Mouse (Mus musculus) embryonic facial prominence, embryonic 13.5 days (tissue): ENCODE data around the gene Glis2. TPM values are rescaled to one million over a fixed set of nuclear protein-coding genes. Genes with fewer than 3 reads are reported as not detected.
"Not testable (repeated sequence)": the region's sequence is repeated elsewhere in the genome, so short reads cannot be mapped to it uniquely, and the experiment has no call there.

Experiments used
- ATAC-seq: fragments of 200-750 bp; cut with Nextera tagmentation; 2 replicates; pipeline ENCODE4 v1.8.0; 2017; ENCODE audit warnings: low read depth; ENCODE audit not compliant: insufficient number of reproducible peaks, insufficient read depth, low FRiP score, low TSS enrichment
- H3K27ac ChIP-seq: fragments of 300-500 bp; sonication (generic); 2 replicates; pipeline ENCODE4 v1.5.1; 2015; ENCODE audit warnings: moderate library complexity, mild to moderate bottlenecking, inconsistent platforms
- H3K27me3 ChIP-seq: fragments of 300-500 bp; sonication (generic); 2 replicates; pipeline ENCODE4 v1.6.1; 2015; ENCODE audit warnings: mild to moderate bottlenecking, inconsistent platforms
- H3K36me3 ChIP-seq: fragments of 300-500 bp; sonication (generic); 2 replicates; pipeline ENCODE4 v1.6.1; 2015; ENCODE audit warnings: mild to moderate bottlenecking, inconsistent platforms
- H3K4me1 ChIP-seq: fragments of 300-500 bp; sonication (generic); 2 replicates; pipeline ENCODE4 v1.6.1; 2015; ENCODE audit warnings: inconsistent platforms
- H3K4me2 ChIP-seq: fragments of 300-500 bp; sonication (generic); 2 replicates; pipeline ENCODE4 v1.6.1; 2015; ENCODE audit warnings: moderate library complexity, mild to moderate bottlenecking, inconsistent platforms
- H3K4me3 ChIP-seq: fragments of 300-500 bp; sonication (generic); 2 replicates; pipeline ENCODE4 v1.5.1; 2015; ENCODE audit warnings: mild to moderate bottlenecking, inconsistent platforms
- H3K9ac ChIP-seq: fragments of 300-500 bp; sonication (generic); 2 replicates; pipeline ENCODE4 v1.6.1; 2015; ENCODE audit warnings: mild to moderate bottlenecking, inconsistent platforms
- H3K9me3 ChIP-seq: fragments of 300-500 bp; sonication (generic); 2 replicates; pipeline ENCODE4 v1.6.1; 2016; ENCODE audit warnings: inconsistent platforms
- WGBS: fragments of 180-500 bp; shearing (Covaris S2); methylation state at CpG from one replicate; pipeline ENCODE4 v1.1.7; 2015; ENCODE audit warnings: mixed read lengths; 5-methylcytosine and 5-hydroxymethylcytosine counted together
- polyA plus RNA-seq: library from polyadenylated mRNA; unstranded; fragments of >200 nt; fragmentation: Nextera tagmentation; extraction: Ambion mirVana; gene quantifications from 2 replicates; pipeline ENCODE4 v1.2.1, GENCODE M21; 2015

The Glis2 gene
- polyA plus RNA-seq, 1 experiment from 2014 or later, result 31.2 TPM

- WGBS, result under 1% methylated on average over 38 of the region's 38 CpGs
These were observed 36.0 kb upstream of the Glis2 start for GRCm38 (mm10) chr16:4558384-4558979.

DNA sequence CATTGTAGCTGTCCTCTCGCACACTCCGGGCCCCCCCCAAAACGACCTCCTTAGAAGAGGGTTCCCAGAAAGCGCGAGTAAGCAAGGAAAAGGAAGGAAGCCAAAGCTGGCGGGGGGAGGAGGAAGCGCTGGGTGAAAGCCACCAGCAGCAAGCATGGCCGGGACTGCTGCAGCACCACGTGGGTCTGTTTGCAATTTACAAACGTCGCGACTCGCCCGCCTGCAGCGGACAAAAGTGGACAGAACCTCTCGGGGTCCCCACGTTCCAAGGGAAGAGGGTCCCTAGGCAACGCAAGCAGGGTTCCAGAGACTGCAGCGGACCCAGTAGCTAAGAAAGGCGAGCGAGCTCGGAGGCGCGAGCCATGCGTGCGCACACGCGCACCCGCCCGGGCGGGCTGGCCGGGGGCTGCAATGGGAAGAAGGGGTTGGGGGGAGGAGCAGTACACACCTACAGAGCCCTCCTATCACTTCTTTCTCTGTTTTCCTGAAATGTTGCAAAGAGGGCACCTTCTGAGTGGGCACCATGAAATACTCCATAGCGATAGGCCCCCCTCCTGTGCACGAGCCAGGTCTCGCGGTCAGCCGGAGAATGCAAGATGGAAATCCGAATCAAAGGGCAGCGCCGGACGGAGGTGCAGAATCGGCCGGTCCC is 35.4 kb upstream of the Glis2 start:
- H3K27ac ChIP-seq, result peak overlapping the region; percentile 97

More at GRCm38 (mm10) chr16:4558384-4558979, 36.0 kb upstream of the Glis2 start:
- H3K9me3 ChIP-seq, result no peaks in the 10 kb centered on the region
- peak overlapping the region; percentile 97 for H3K27ac ChIP-seq
- peaks cover 39% of the 10 kb centered on the region for H3K4me1 ChIP-seq
- H3K27me3 ChIP-seq, result no peaks in the 10 kb centered on the region
- peak overlapping the region; percentile 90 for H3K4me2 ChIP-seq
- peak overlapping the region; percentile 76 for H3K4me3 ChIP-seq
- 0 out of 2 replicates have a peak, but pooled peaks cover 10% of the 10 kb centered on the region for H3K36me3 ChIP-seq
- peak; percentile 88 for ATAC-seq
- peak overlapping the region; percentile 82 for H3K9ac ChIP-seq

DNA sequence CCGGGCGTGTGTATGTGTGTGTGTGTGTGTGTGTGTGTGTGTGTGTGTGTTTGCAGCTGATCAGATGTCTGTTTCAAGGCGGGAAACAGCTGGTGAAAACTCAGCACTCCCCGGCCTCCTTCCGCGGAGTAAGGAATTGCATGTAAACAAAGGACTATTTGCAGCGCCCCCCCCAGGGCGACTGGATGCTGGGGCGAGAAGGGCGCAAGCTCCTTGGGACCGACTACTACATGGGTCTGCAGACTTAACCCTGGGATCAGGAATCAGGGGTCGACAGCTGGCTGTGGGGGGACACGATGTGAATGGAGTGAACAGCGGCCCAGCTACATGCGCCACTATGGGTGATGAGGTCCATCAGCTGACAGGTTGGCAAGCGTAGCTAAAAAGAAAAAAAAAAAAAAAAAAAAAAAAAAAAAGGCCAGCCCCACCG is 34.8 kb upstream of the Glis2 start, which contains the start of gene Tfap4:
Gene Tfap4 (minus strand): TSS at position 140 of the 430 bp plus-strand sequence.
- no peaks in the 10 kb centered on the region for H3K27me3 ChIP-seq
- no peaks in the 10 kb centered on the region for H3K9me3 ChIP-seq
- ATAC-seq, result peak; percentile 4; the same call in 1 of the 2 replicates
- 0 out of 2 replicates have a peak, but pooled peaks cover 6% of the 10 kb centered on the region for H3K36me3 ChIP-seq
- H3K9ac ChIP-seq, result peak within 1 kb of the TSS; percentile 82
- H3K27ac ChIP-seq, result peak within 1 kb of the TSS; percentile 97
- H3K4me1 ChIP-seq, result peaks cover 27% of the 10 kb centered on the region
- peak within 1 kb of the TSS; percentile 76 for H3K4me3 ChIP-seq
- 0% methylated on average over 17 of the region's 17 CpGs for WGBS
- H3K4me2 ChIP-seq, result peak within 1 kb of the TSS; percentile 90

More for the DNA sequence above, 35.4 kb upstream of the Glis2 start:
- H3K27me3 ChIP-seq, result no peaks in the 10 kb centered on the region
- peaks cover 33% of the 10 kb centered on the region for H3K4me1 ChIP-seq
- peak overlapping the region; percentile 90 for H3K4me2 ChIP-seq
- H3K36me3 ChIP-seq, result 0 out of 2 replicates have a peak, but pooled peaks cover 10% of the 10 kb centered on the region
- WGBS, result under 1% methylated on average over 43 of the region's 43 CpGs
- H3K9ac ChIP-seq, result peak overlapping the region; percentile 82
- ATAC-seq, result peak; percentile 22
- no peaks in the 10 kb centered on the region for H3K9me3 ChIP-seq
- peak overlapping the region; percentile 76 for H3K4me3 ChIP-seq

GRCm38 (mm10) chr16:4560145-4560952 is 34.2 kb upstream of the Glis2 start:
- Histone ChIP-seq H3K9me3 (no peaks in the 10 kb centered on the region), H3K27me3 (no peaks in the 10 kb centered on the region), H3K4me2 (peak overlapping the region; percentile 90), H3K4me1 (peaks cover 24% of the 10 kb centered on the region), H3K36me3 (0 out of 2 replicates have a peak, but pooled peaks cover 3% of the 10 kb centered on the region), H3K4me3 (peak overlapping the region; percentile 76), H3K27ac (peak overlapping the region; percentile 97), H3K9ac (peak overlapping the region; percentile 82)
- ATAC-seq, result peak; percentile 28; the same call in 1 of the 2 replicates
- 1% methylated on average over 43 of the region's 43 CpGs for WGBS

GRCm38 (mm10) chr16:4567912-4568311 is 26.6 kb upstream of the Glis2 start:
- Histone ChIP-seq H3K9ac (no peak overlapping the region), H3K4me1 (peaks cover 16% of the 10 kb centered on the region), H3K4me3 (no peak overlapping the region), H3K9me3 (no peaks in the 10 kb centered on the region), H3K27ac (0 out of 2 replicates have a peak overlapping the region, but pooled peaks have one; percentile 28), H3K36me3 (no peaks in the 10 kb centered on the region), H3K4me2 (no peak overlapping the region), H3K27me3 (no peaks in the 10 kb centered on the region)
- 17% methylated on average over 4 of the region's 4 CpGs for WGBS
- no peak for ATAC-seq

GRCm38 (mm10) chr16:4570737-4571136 is 23.8 kb upstream of the Glis2 start:
- Histone ChIP-seq H3K4me1 (peaks cover 16% of the 10 kb centered on the region), H3K4me3 (no peak overlapping the region), H3K27me3 (no peaks in the 10 kb centered on the region), H3K4me2 (no peak overlapping the region), H3K9ac (peak overlapping the region; percentile 7; the same call in 1 of the 2 replicates), H3K27ac (0 out of 2 replicates have a peak overlapping the region, but pooled peaks have one; percentile 28), H3K36me3 (no peaks in the 10 kb centered on the region), H3K9me3 (no peaks in the 10 kb centered on the region)
- no peak for ATAC-seq
- 40% methylated on average over 4 of the region's 4 CpGs for WGBS

DNA sequence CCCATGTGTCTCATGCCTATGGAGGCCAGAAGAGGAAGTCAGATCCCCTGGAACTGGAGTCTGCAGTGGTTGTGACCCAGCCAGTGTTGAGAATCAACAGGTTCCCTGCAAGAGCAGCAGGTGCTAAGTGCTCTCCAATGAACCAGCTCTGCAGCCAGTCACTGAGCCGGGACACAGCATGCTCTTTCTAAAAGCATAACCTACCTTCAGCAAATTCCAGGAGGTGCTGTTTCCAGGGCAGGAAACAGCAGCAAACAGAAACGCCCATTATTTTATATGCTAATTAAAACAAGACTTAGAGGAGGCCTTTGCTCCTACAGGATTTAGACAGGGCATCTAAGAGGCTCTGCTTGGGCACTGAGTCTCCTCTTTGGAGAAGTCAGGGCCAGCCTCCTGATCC is 18.5 kb upstream of the Glis2 start:
- 30% methylated on average over 2 of the region's 2 CpGs for WGBS
- ATAC-seq, result no peak
- Histone ChIP-seq H3K4me2 (no peak overlapping the region), H3K36me3 (no peaks in the 10 kb centered on the region), H3K9me3 (no peaks in the 10 kb centered on the region), H3K27me3 (no peaks in the 10 kb centered on the region), H3K4me1 (peaks cover 9% of the 10 kb centered on the region), H3K9ac (no peak overlapping the region), H3K4me3 (no peak overlapping the region), H3K27ac (no peak overlapping the region)

DNA sequence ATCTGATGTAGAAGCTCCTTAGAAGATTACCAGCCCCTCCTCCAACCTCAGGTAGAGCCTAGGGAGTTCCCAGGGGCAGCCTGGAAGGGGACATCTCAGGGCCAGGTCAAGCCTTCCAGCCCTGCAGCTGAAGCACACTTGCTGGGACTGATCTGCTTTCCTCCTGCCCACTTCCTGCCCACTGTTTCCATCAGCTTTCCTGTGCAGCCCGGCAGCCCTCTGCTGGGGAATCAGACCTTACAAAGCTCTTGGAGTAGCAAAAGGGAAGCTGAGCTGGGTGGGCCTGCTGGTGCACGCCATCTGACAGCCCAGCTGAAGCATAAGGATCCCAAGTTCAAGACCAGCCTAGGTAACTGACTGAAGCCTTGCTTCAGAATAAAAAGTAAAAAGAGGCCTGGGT is 17.6 kb upstream of the Glis2 start:
- H3K27ac ChIP-seq, result no peak overlapping the region
- no peak overlapping the region for H3K9ac ChIP-seq
- WGBS, result 42% methylated on average over 2 of the region's 2 CpGs
- H3K9me3 ChIP-seq, result no peaks in the 10 kb centered on the region
- H3K4me1 ChIP-seq, result peaks cover 5% of the 10 kb centered on the region
- ATAC-seq, result no peak
- H3K36me3 ChIP-seq, result no peaks in the 10 kb centered on the region
- H3K4me3 ChIP-seq, result no peak overlapping the region
- H3K4me2 ChIP-seq, result no peak overlapping the region
- H3K27me3 ChIP-seq, result no peaks in the 10 kb centered on the region

GRCm38 (mm10) chr16:4578630-4579029 is 15.9 kb upstream of the Glis2 start:
- peaks cover 5% of the 10 kb centered on the region for H3K4me1 ChIP-seq
- H3K9ac ChIP-seq, result no peak overlapping the region
- 71% methylated on average over 7 of the region's 7 CpGs for WGBS
- H3K36me3 ChIP-seq, result no peaks in the 10 kb centered on the region
- H3K9me3 ChIP-seq, result no peaks in the 10 kb centered on the region
- no peak overlapping the region for H3K27ac ChIP-seq
- no peaks in the 10 kb centered on the region for H3K27me3 ChIP-seq
- ATAC-seq, result no peak
- H3K4me2 ChIP-seq, result no peak overlapping the region
- no peak overlapping the region for H3K4me3 ChIP-seq

DNA sequence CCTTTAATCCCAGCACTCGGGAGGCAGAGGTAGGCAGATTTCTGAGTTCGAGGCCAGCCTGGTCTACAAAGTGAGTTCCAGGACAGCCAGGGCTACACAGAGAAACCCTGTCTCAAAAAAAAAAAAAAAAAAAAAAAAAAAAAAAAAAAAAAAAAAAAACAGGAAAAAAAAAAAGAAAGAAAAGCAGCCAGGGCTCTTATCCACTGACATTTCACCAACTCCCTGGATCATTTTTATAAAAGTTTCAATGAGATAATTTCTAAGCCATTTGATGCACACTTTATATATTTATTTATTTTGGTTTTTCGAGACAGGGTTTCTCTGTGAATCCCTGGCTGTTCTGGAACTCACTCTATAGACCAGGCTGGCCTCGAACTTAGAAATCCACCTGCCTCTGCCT is 13.3 kb upstream of the Glis2 start:
- not testable (repeated sequence) for ATAC-seq, H3K4me3 ChIP-seq, H3K9ac ChIP-seq, H3K27me3 ChIP-seq, H3K9me3 ChIP-seq, H3K4me2 ChIP-seq, H3K4me1 ChIP-seq, H3K36me3 ChIP-seq, H3K27ac ChIP-seq
- 76% methylated on average over 4 of the region's 4 CpGs for WGBS

DNA sequence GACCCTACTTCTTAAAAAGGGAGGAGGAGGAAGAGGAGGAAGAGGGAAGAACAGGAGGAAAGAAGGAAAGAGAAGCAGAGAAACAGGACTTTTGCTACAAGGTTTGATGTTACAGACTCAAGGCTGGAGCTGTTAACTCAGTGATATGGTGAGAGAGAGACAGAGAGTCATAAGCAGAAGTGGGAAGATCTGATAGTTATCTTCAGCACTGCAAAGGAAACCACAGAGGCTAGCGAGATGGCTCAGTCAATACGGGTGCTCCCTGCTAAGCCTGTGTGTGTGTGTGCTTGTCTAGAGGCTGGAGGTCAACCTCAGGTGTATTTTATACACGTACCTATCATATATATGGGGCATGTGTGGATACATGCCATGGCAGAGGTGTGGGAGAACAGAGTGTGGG is 10.7 kb upstream of the Glis2 start:
- no peaks in the 10 kb centered on the region for H3K27me3 ChIP-seq
- H3K36me3 ChIP-seq, result no peaks in the 10 kb centered on the region
- H3K27ac ChIP-seq, result no peak overlapping the region
- 83% methylated on average over 3 of the region's 3 CpGs for WGBS
- no peaks in the 10 kb centered on the region for H3K9me3 ChIP-seq
- H3K9ac ChIP-seq, result no peak overlapping the region
- no peak overlapping the region for H3K4me3 ChIP-seq
- H3K4me1 ChIP-seq, result peaks cover 20% of the 10 kb centered on the region
- H3K4me2 ChIP-seq, result no peak overlapping the region
- no peak for ATAC-seq
